ENCODE assay signal across 32 mouse cellular contexts in the genomic region with DNA sequence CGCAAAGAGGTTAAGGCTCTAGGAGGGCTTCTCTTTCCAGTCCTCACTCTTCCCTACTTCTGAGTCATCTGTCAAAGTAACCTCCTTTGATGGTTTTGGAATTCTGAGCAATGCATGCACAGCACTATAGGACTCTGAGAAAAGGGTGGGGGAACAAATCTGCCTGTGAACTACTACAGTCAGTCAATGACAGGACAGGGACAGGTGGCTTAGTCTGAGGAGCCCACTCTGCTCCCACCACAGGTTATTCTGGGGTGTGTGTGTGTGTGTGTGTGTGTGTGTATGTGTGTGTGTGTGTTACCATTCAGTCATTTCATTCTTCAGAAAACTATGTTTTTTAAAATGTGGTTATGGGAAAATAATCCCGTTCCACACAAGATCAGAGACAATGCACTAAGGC. TPM values are rescaled to one million over a fixed set of nuclear protein-coding genes. Genes with fewer than 3 reads are reported as not detected.
DNase-seq lines count a peak whose midpoint lies in the region; ATAC-seq and TF ChIP-seq lines count a peak whose summit lies in the region.
"Had no signal": no experiment of that assay in that cellular context is flagged by ENCODE, and none has a peak within 500 bp of the region (broad histone marks: within the 10 kb centered on the region; RNA-seq: fewer than 3 reads in every experiment).

No protein-coding gene starts in this region.

- H3K4me3 ChIP-seq in forebrain, embryonic 13.5 days = no peak overlapping the region
- no peak overlapping the region for H3K4me3 ChIP-seq in forebrain, postnatal 0 days (ENCODE audit: low read depth, low read length)
- H3K4me3 ChIP-seq in hindbrain, postnatal 0 days (ENCODE audit: low read length) = no peak overlapping the region
- H3K4me3 ChIP-seq in hindbrain, embryonic 16.5 days (ENCODE audit: low read length) = no peak overlapping the region
- H3K4me3 ChIP-seq in brown adipose tissue, adult 24 weeks (ENCODE audit: insufficient read depth, low read depth, low read length) = no peak overlapping the region
- no peak overlapping the region for H3K4me3 ChIP-seq in forebrain, embryonic 16.5 days (replicated peaks; ENCODE audit: low read length)
- H3K4me3 ChIP-seq: embryonic facial prominence, embryonic 10.5 days; embryonic facial prominence, embryonic 13.5 days; forebrain, embryonic 10.5 days; heart, embryonic 10.5 days; heart, embryonic 13.5 days; hindbrain, embryonic 13.5 days had no signal

- ATAC-seq in forebrain, embryonic 13.5 days = peak; percentile 54
- no peak for ATAC-seq in forebrain, postnatal 0 days
- ATAC-seq in hindbrain, postnatal 0 days = 0 out of 2 replicates have a peak, but pooled peaks have one; percentile 40
- ATAC-seq in hindbrain, embryonic 16.5 days = no peak
- ATAC-seq in forebrain, embryonic 16.5 days = no peak
- ATAC-seq: activated CD4-positive, CD25-positive, alpha-beta regulatory T cell, adult 4 months; CD4-positive, CD25-positive, alpha-beta regulatory T cell, adult 4 months; forebrain, embryonic 14.5 days; intestine, postnatal 0 days had no signal

- no peak for TF ChIP-seq CTCF in forebrain, postnatal 0 days (IDR thresholded peaks at IDR 0.05; ENCODE audit: low read depth)
- no peak for TF ChIP-seq CTCF in hindbrain, postnatal 0 days (IDR thresholded peaks at IDR 0.05; ENCODE audit: low read depth)

- H3K9me3 ChIP-seq in forebrain, embryonic 13.5 days (replicated peaks) = no peaks in the 10 kb centered on the region
- H3K9me3 ChIP-seq in forebrain, postnatal 0 days (ENCODE audit: low read length) = no peaks in the 10 kb centered on the region
- H3K9me3 ChIP-seq in hindbrain, postnatal 0 days (ENCODE audit: low read length) = no peaks in the 10 kb centered on the region
- no peaks in the 10 kb centered on the region for H3K9me3 ChIP-seq in hindbrain, embryonic 16.5 days (ENCODE audit: control insufficient read depth, low read length)
- H3K9me3 ChIP-seq in forebrain, embryonic 16.5 days (ENCODE audit: control insufficient read depth, low read length) = no peaks in the 10 kb centered on the region
- H3K9me3 ChIP-seq: embryonic facial prominence, embryonic 10.5 days; embryonic facial prominence, embryonic 13.5 days; forebrain, embryonic 10.5 days; heart, embryonic 10.5 days; heart, embryonic 13.5 days; hindbrain, embryonic 13.5 days had no signal

- peaks cover 12% of the 10 kb centered on the region for H3K4me1 ChIP-seq in forebrain, embryonic 13.5 days
- H3K4me1 ChIP-seq in forebrain, postnatal 0 days (ENCODE audit: insufficient read depth) = 0 out of 2 replicates have a peak, but pooled peaks cover 11% of the 10 kb centered on the region
- peaks cover 8% of the 10 kb centered on the region; the same call in 1 of the 2 replicates for H3K4me1 ChIP-seq in hindbrain, postnatal 0 days (ENCODE audit: insufficient read depth, low read length)
- H3K4me1 ChIP-seq in hindbrain, embryonic 16.5 days (ENCODE audit: control insufficient read depth, insufficient read depth, low read depth, low read length) = peaks cover 5% of the 10 kb centered on the region
- H3K4me1 ChIP-seq in brown adipose tissue, adult 24 weeks (ENCODE audit: control insufficient read depth, insufficient read depth, insufficient read length, low read length) = peaks cover 27% of the 10 kb centered on the region
- H3K4me1 ChIP-seq in forebrain, embryonic 16.5 days (replicated peaks; ENCODE audit: control insufficient read depth, insufficient read depth, low read length) = peaks cover 12% of the 10 kb centered on the region

- no peak overlapping the region for H3K27ac ChIP-seq in forebrain, embryonic 13.5 days
- no peak overlapping the region for H3K27ac ChIP-seq in forebrain, postnatal 0 days (ENCODE audit: low read depth, low read length)
- no peak overlapping the region for H3K27ac ChIP-seq in hindbrain, postnatal 0 days
- H3K27ac ChIP-seq in hindbrain, embryonic 16.5 days (ENCODE audit: low read depth, low read length) = no peak overlapping the region
- peak overlapping the region; percentile 50; the same call in 1 of the 2 replicates for H3K27ac ChIP-seq in brown adipose tissue, adult 24 weeks (replicated peaks; ENCODE audit: low read depth, low read length)
- H3K27ac ChIP-seq in forebrain, embryonic 16.5 days (ENCODE audit: low read length) = no peak overlapping the region
- H3K27ac ChIP-seq: embryonic facial prominence, embryonic 10.5 days; embryonic facial prominence, embryonic 13.5 days; forebrain, embryonic 10.5 days; heart, embryonic 10.5 days; heart, embryonic 13.5 days; hindbrain, embryonic 13.5 days had no signal

- 92% methylated on average over 1 of the region's 2 CpGs for WGBS in forebrain, embryonic 13.5 days
- 97% methylated on average over 1 of the region's 2 CpGs for WGBS in forebrain, postnatal 0 days
- WGBS in hindbrain, postnatal 0 days = 97% methylated on average over 1 of the region's 2 CpGs
- WGBS in hindbrain, embryonic 16.5 days = 54% methylated on average over 2 of the region's 2 CpGs
- 91% methylated on average over 1 of the region's 2 CpGs for WGBS in forebrain, embryonic 16.5 days

- no peak for DNase-seq in forebrain, postnatal 0 days
- DNase-seq in hindbrain, postnatal 0 days (ENCODE audit: low spot score) = no peak
- peak; percentile 64 for DNase-seq in 3T3-L1 (ENCODE audit: low read depth, low spot score)
- DNase-seq in thymus, postnatal 36 days = no peak
- DNase-seq: adrenal gland, postnatal 10 days; adrenal gland, postnatal 36 days; B cell, adult 2 months; cerebellum, adult 11 months; cerebellum, adult 2 months; cerebellum, postnatal 10 days; cerebellum, postnatal 36 days; embryo, embryonic 11 days; gastrocnemius, postnatal 10 days; gastrocnemius, postnatal 36 days; heart, adult 18-20 months; heart, postnatal 14 days; heart, postnatal 4 days; kidney, adult 2 months had no signal

- no peak overlapping the region for H3K4me2 ChIP-seq in forebrain, embryonic 13.5 days
- H3K4me2 ChIP-seq in forebrain, postnatal 0 days (ENCODE audit: low read depth) = no peak overlapping the region
- no peak overlapping the region for H3K4me2 ChIP-seq in hindbrain, postnatal 0 days (ENCODE audit: low read depth, low read length)
- H3K4me2 ChIP-seq in hindbrain, embryonic 16.5 days (ENCODE audit: low read length) = no peak overlapping the region
- no peak overlapping the region for H3K4me2 ChIP-seq in forebrain, embryonic 16.5 days (ENCODE audit: low read length)
- H3K4me2 ChIP-seq: embryonic facial prominence, embryonic 13.5 days; heart, embryonic 13.5 days; hindbrain, embryonic 13.5 days had no signal

- H3K36me3 ChIP-seq in forebrain, embryonic 13.5 days (ENCODE audit: poor library complexity, severe bottlenecking) = no peaks in the 10 kb centered on the region
- H3K36me3 ChIP-seq in forebrain, postnatal 0 days (ENCODE audit: insufficient read depth) = no peaks in the 10 kb centered on the region
- no peaks in the 10 kb centered on the region for H3K36me3 ChIP-seq in hindbrain, postnatal 0 days (ENCODE audit: insufficient read depth, low read length)
- no peaks in the 10 kb centered on the region for H3K36me3 ChIP-seq in hindbrain, embryonic 16.5 days (ENCODE audit: control insufficient read depth, insufficient read depth, low read length)
- H3K36me3 ChIP-seq in forebrain, embryonic 16.5 days (ENCODE audit: control insufficient read depth, insufficient read depth) = no peaks in the 10 kb centered on the region
- H3K36me3 ChIP-seq: embryonic facial prominence, embryonic 10.5 days; embryonic facial prominence, embryonic 13.5 days; forebrain, embryonic 10.5 days; heart, embryonic 10.5 days; heart, embryonic 13.5 days; hindbrain, embryonic 13.5 days had no signal

- H3K27me3 ChIP-seq in forebrain, embryonic 13.5 days = no peaks in the 10 kb centered on the region
- no peaks in the 10 kb centered on the region for H3K27me3 ChIP-seq in forebrain, postnatal 0 days (ENCODE audit: insufficient read depth, low read length)
- no peaks in the 10 kb centered on the region for H3K27me3 ChIP-seq in hindbrain, postnatal 0 days (ENCODE audit: insufficient read depth, low read length)
- no peaks in the 10 kb centered on the region for H3K27me3 ChIP-seq in hindbrain, embryonic 16.5 days (replicated peaks; ENCODE audit: control insufficient read depth, insufficient read depth, low read length)
- H3K27me3 ChIP-seq in forebrain, embryonic 16.5 days (replicated peaks; ENCODE audit: control insufficient read depth, insufficient read depth, low read length) = no peaks in the 10 kb centered on the region
- H3K27me3 ChIP-seq: embryonic facial prominence, embryonic 13.5 days; heart, embryonic 13.5 days; hindbrain, embryonic 13.5 days had no signal

- no peak overlapping the region for H3K9ac ChIP-seq in forebrain, embryonic 13.5 days
- H3K9ac ChIP-seq in forebrain, postnatal 0 days = no peak overlapping the region
- H3K9ac ChIP-seq in hindbrain, postnatal 0 days (replicated peaks; ENCODE audit: low read length) = no peak overlapping the region
- no peak overlapping the region for H3K9ac ChIP-seq in hindbrain, embryonic 16.5 days (ENCODE audit: low read depth, low read length)
- H3K9ac ChIP-seq in forebrain, embryonic 16.5 days (replicated peaks; ENCODE audit: low read depth, low read length) = no peak overlapping the region
- H3K9ac ChIP-seq: embryonic facial prominence, embryonic 13.5 days; heart, embryonic 13.5 days; hindbrain, embryonic 13.5 days had no signal

RNA-seq across cellular contexts. Expression of a gene that starts 46.9 kb away (rescaled TPM):
- polyA plus RNA-seq in forebrain, embryonic 13.5 days (2015; fragmentation: Nextera tagmentation; extraction: Ambion mirVana) = 20.9 and 23.9 TPM in 2 replicates
- total RNA-seq in forebrain, postnatal 0 days (2014; rRNA removed) = 112 and 117 TPM in 2 replicates
- 36.1 and 50.2 TPM in 2 replicates for polyA plus RNA-seq in forebrain, postnatal 0 days (2015; fragmentation: Nextera tagmentation; extraction: Ambion mirVana)
- 95.6 and 111 TPM in 2 replicates for total RNA-seq in hindbrain, postnatal 0 days (2014; rRNA removed)
- 56.2 and 58.1 TPM in 2 replicates for polyA plus RNA-seq in hindbrain, postnatal 0 days (2015; fragmentation: Nextera tagmentation; extraction: Ambion mirVana)
- polyA plus RNA-seq in hindbrain, embryonic 16.5 days (2015; fragmentation: Nextera tagmentation; extraction: Ambion mirVana) = 51.3 and 51.6 TPM in 2 replicates
- polyA plus RNA-seq in brown adipose tissue, adult 24 weeks (2012; ENCODE audit: insufficient read depth, insufficient read length, missing spikeins) = 52.1 and 81.4 TPM in 2 replicates
- polyA plus RNA-seq in forebrain, embryonic 16.5 days (2015; fragmentation: Nextera tagmentation; extraction: Ambion mirVana) = 36.4 and 42.7 TPM in 2 replicates

Comparison
In these comparisons a context has a peak if more than half of its experiments do, and no peak if none do; other contexts are left out.
1. ATAC-seq: peak in forebrain, embryonic 13.5 days (single experiment) and hindbrain, postnatal 0 days (single experiment); none in forebrain, postnatal 0 days (single experiment), hindbrain, embryonic 16.5 days (single experiment) and forebrain, embryonic 16.5 days (single experiment).